Mouse (Mus musculus): Measurements from ENCODE around the gene Gipc3.

The Gipc3 gene

GRCm38 (mm10) chr10:81320550-81321347 is 22.3 kb downstream of the Gipc3 start, which contains the start of gene Cactin:
Gene Cactin (plus strand): TSS chr10:81321103.
- peak; percentile 98 for DNase-seq (ENCODE audit: low spot score)

- no peak for DNase-seq (ENCODE audit: low spot score)
These were observed 23.1 kb downstream of the Gipc3 start for GRCm38 (mm10) chr10:81319741-81320549.

GRCm38 (mm10) chr10:81319330-81319699 is 23.8 kb downstream of the Gipc3 start:
- no peak for DNase-seq (ENCODE audit: low spot score)

GRCm38 (mm10) chr10:81318589-81319329 is 24.3 kb downstream of the Gipc3 start:
- DNase-seq (ENCODE audit: low spot score), result no peak

GRCm38 (mm10) chr10:81317273-81317672 is 25.8 kb downstream of the Gipc3 start:
- DNase-seq (ENCODE audit: low spot score), result no peak

GRCm38 (mm10) chr10:81316338-81317060 is 26.6 kb downstream of the Gipc3 start:
- no peak for DNase-seq (ENCODE audit: low spot score)

- no peak for DNase-seq (ENCODE audit: low spot score)
These were observed 27.5 kb downstream of the Gipc3 start for GRCm38 (mm10) chr10:81315587-81315986.

- no peak for DNase-seq (ENCODE audit: low spot score)
These were observed 28.9 kb downstream of the Gipc3 start for GRCm38 (mm10) chr10:81314201-81314600.

GRCm38 (mm10) chr10:81313581-81313980 is 29.5 kb downstream of the Gipc3 start:
- DNase-seq (ENCODE audit: low spot score), result no peak

- DNase-seq (ENCODE audit: low spot score), result no peak
These were observed 33.5 kb downstream of the Gipc3 start for GRCm38 (mm10) chr10:81309571-81309970.

- DNase-seq (ENCODE audit: low spot score), result no peak
These were observed 36.0 kb downstream of the Gipc3 start for GRCm38 (mm10) chr10:81306837-81307682.

GRCm38 (mm10) chr10:81306173-81306668 is 36.8 kb downstream of the Gipc3 start:
- no peak for DNase-seq (ENCODE audit: low spot score)

GRCm38 (mm10) chr10:81305663-81306062 is 37.4 kb downstream of the Gipc3 start:
- no peak for DNase-seq (ENCODE audit: low spot score)

GRCm38 (mm10) chr10:81304597-81305238 is 38.3 kb downstream of the Gipc3 start:
- DNase-seq (ENCODE audit: low spot score), result no peak

- DNase-seq (ENCODE audit: low spot score), result no peak
These were observed 39.3 kb downstream of the Gipc3 start for GRCm38 (mm10) chr10:81303761-81304160.

GRCm38 (mm10) chr10:81303258-81303657 is 39.8 kb downstream of the Gipc3 start:
- DNase-seq (ENCODE audit: low spot score), result no peak

- DNase-seq (ENCODE audit: low spot score), result no peak
These were observed 40.3 kb downstream of the Gipc3 start for GRCm38 (mm10) chr10:81302781-81303218.

GRCm38 (mm10) chr10:81302288-81302687 is 40.8 kb downstream of the Gipc3 start:
- no peak for DNase-seq (ENCODE audit: low spot score)

GRCm38 (mm10) chr10:81301321-81301720 is 41.7 kb downstream of the Gipc3 start:
- DNase-seq (ENCODE audit: low spot score), result no peak

- DNase-seq (ENCODE audit: low spot score), result no peak
These were observed 42.6 kb downstream of the Gipc3 start for GRCm38 (mm10) chr10:81300352-81300907.
